Mouse (Mus musculus) olfactory bulb, adult 2 months (tissue): Measurements from ENCODE around the gene Slc25a38.

Experiments
- CTCF ChIP-seq: fragments of 200-500 bp; IDR thresholded peaks from 2 replicates; pipeline ENCODE4 v1.5.1; 2012; ENCODE audit warnings: low read depth, mild to moderate bottlenecking, low read length, moderate library complexity; ENCODE audit not compliant: insufficient read depth
- POLR2A ChIP-seq: fragments of 200-500 bp; IDR thresholded peaks from 2 replicates; pipeline ENCODE4 v1.6.1; 2012; ENCODE audit warnings: mild to moderate bottlenecking, low read depth, low read length, moderate library complexity; ENCODE audit not compliant: insufficient read depth

DNA sequence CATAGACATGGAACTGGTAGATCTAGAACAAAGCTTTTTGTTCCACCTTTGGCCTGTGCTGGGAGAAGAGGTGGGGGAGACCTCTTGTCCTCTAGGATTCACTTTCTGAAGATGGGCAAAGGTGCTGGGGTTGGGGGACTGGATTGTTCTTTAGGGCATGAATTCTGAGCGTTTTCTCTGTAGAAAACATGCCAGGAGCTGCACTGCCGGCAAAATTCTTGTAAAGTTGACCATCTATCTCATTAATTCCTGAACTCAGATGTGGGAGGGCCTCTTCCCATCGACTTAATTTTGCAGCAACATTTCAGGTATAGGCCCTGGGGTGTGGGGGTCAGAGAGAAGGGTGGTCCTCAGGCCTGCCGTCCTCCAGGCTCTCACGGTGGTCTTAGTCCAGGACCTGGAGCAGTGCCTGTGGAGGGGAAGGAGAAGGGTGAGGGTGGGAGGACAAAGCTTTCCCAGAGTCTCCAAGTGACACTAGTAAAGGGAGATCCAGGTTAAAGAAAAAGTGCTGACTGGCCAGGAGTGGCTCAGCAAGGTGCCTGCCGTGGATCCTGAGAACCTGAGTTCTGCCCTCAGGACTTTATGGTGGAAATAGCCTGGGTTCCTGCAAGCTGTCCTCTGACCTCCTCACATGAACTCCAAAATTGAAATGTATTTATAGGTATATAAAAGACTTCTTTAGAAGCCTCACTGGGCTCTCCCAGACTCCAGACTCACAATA is 23.7 kb downstream of the Slc25a38 start:
- no peak for TF ChIP-seq CTCF
- TF ChIP-seq POLR2A, result no peak
